Mouse (Mus musculus) heart, postnatal 0 days (tissue): ENCODE results near the gene Ptprm.

ENCODE experiments used
- CTCF ChIP-seq: IDR thresholded peaks from 2 replicates; pipeline ENCODE4 v1.5.1; 2016; ENCODE audit warnings: antibody characterized with exemption, control low read depth, low read depth
- EP300 ChIP-seq: IDR thresholded peaks from 2 replicates; pipeline ENCODE4 v1.6.1; 2016; ENCODE audit warnings: antibody characterized with exemption, low read depth

- TF ChIP-seq CTCF (no peak), EP300 (no peak)
Observed at GRCm38 (mm10) chr17:66688179-66688578, 666.1 kb downstream of the Ptprm start.
